Mouse (Mus musculus) retina, postnatal 1 day (tissue): Measurements from ENCODE around the gene Gm9044.
"Not testable (repeated sequence)": the region's sequence is repeated elsewhere in the genome, so short reads cannot be mapped to it uniquely, and the experiment has no call there.

Source experiments
- DNase-seq: peaks from one replicate; pipeline ENCODE4 v3.0.0-alpha.2; 2012

Gene Gm9044

DNA sequence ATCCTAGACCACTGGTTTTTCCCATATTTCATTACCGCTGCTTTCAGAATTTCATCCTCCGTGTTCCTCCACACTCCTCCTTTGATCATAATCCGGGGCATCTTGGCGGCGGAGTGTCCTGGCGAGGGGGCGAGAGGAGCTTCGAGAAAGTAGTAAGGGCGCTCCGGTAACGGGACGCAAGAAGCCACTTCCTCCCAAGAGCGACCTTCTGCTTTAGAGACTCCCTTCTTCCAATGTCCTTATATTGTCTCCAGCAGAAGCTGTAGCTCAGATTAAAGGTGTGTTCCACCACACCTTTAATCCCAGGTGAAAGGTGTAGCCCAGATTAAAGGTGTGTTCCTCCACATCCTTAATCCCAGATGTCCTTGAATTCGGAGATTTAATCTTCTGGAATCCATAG, at the start of gene Gm9044:
Gene Gm9044, minus strand, starts transcription at position 101 of the 400 bp plus-strand sequence.
- not testable (repeated sequence) for DNase-seq

DNA sequence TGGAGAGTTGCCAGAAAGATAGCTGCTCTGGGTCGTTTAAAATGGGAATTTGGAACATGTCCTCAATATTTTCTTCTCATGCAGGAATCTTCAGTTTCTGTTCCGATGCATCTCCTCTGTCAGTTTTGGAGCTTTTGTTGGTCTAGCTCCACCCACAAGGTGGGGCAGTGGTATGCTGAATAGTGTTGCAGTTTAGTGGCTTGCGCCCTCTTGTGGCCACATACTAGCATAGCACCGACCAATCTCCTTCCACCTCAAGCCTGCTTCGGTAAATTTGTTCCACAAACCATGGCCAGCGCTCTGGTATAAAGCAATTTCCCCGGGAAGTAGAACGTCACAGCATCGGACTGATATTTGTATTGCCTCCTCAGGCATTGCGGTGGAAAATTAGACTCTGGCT, 38.2 kb upstream of the Gm9044 start:
- peak; percentile 90 for DNase-seq

DNA sequence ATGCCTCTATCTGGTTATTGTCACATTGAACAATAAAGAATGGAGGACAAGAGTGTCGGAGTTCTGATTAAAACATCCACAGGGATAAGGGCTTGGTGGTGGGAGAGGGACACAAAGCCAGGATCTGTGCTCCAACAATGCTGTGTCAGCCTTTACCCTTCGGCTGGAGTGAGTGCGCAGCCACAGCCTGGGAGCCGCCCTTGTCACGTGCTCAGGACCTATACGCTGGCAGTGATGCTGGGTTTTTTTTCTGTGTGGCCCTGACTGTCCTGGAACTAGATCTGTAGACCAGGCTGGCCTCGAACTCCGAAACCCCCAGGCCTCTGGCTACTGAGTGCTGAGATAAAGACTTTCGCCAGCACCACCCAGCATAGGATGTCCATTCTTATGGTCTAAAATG, 37.3 kb upstream of the Gm9044 start:
- no peak for DNase-seq

DNA sequence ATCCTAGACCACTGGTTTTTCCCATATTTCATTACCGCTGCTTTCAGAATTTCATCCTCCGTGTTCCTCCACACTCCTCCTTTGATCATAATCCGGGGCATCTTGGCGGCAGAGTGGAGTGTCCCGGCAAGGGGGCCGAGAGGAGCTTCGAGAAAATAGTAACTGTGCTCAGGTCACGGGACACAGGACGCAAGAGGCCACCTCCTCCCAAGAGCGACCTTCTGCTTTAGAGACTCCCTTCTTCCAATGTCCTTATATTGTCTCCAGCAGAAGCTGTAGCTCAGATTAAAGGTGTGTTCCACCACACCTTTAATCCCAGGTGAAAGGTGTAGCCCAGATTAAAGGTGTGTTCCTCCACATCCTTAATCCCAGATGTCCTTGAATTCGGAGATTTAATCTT, 21.8 kb upstream of the Gm9044 start, which contains the start of gene Gm9049:
Gene Gm9049, minus strand, starts transcription at position 101 of the 400 bp plus-strand sequence.
- not testable (repeated sequence) for DNase-seq

DNA sequence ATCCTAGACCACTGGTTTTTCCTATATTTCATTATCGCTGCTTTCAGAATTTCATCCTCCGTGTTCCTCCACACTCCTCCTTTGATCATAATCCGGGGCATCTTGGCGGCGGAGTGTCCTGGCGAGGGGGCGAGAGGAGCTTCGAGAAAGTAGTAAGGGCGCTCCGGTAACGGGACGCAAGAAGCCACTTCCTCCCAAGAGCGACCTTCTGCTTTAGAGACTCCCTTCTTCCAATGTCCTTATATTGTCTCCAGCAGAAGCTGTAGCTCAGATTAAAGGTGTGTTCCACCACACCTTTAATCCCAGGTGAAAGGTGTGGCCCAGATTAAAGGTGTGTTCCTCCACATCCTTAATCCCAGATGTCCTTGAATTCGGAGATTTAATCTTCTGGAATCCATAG, 16.4 kb upstream of the Gm9044 start, which contains the start of gene Gm9048:
Gene Gm9048, minus strand, starts transcription at position 101 of the 400 bp plus-strand sequence.
- not testable (repeated sequence) for DNase-seq

- DNase-seq: not testable (repeated sequence)
These were observed 10.9 kb upstream of the Gm9044 start, which contains the start of gene Gm9046 for GRCm38 (mm10) chr10:118343155-118343554. Gm9046 (minus strand) TSS chr10:118343255.

DNA sequence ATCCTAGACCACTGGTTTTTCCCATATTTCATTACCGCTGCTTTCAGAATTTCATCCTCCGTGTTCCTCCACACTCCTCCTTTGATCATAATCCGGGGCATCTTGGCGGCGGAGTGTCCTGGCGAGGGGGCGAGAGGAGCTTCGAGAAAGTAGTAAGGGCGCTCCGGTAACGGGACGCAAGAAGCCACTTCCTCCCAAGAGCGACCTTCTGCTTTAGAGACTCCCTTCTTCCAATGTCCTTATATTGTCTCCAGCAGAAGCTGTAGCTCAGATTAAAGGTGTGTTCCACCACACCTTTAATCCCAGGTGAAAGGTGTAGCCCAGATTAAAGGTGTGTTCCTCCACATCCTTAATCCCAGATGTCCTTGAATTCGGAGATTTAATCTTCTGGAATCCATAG, 5.5 kb upstream of the Gm9044 start, which contains the start of gene Gm9045:
Gene Gm9045, minus strand, starts transcription at position 101 of the 400 bp plus-strand sequence.
- DNase-seq: not testable (repeated sequence)

GRCm38 (mm10) chr10:118326869-118327268, 5.3 kb downstream of the Gm9044 start, which contains the start of gene Gm9040:
Gm9040 (minus strand) TSS chr10:118326969.
- not testable (repeated sequence) for DNase-seq

- DNase-seq: no peak
These were observed 13.2 kb downstream of the Gm9044 start for GRCm38 (mm10) chr10:118319024-118319423.

DNA sequence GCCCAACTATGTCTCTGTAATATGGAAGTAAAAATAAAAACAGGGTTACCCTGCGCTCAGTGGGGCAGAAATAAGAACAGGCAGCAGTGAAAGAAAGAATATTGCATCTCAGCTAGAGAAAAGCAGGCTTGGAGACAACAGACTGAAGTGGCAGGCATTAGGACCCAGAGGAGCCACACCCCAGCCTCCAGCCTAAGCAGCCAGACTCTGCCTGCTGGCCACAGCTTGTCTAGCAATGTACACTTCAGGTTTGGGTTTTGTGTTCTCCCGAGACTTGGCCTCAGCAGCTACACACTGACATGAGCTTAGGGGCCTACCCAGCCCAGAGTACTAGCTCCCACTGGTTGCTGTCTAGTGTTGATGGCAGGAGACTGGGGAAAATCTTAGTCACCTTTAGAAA, 30.1 kb downstream of the Gm9044 start:
- DNase-seq: not testable (repeated sequence)

GRCm38 (mm10) chr10:118294938-118295337, 37.3 kb downstream of the Gm9044 start, which contains the start of gene Iltifb:
Iltifb (minus strand) TSS chr10:118295038.
- no peak for DNase-seq

- not testable (repeated sequence) for DNase-seq
These were observed 49.2 kb downstream of the Gm9044 start for GRCm38 (mm10) chr10:118283016-118283415.

- DNase-seq: not testable (repeated sequence)
These were observed 49.6 kb downstream of the Gm9044 start for GRCm38 (mm10) chr10:118282565-118282964.
